Mouse (Mus musculus): ENCODE data around the gene Naa35. TPM values are rescaled to one million over a fixed set of nuclear protein-coding genes. Genes with fewer than 3 reads are reported as not detected.

The Naa35 gene
- polyA plus RNA-seq, 1 experiment, result 35.1 TPM

DNA sequence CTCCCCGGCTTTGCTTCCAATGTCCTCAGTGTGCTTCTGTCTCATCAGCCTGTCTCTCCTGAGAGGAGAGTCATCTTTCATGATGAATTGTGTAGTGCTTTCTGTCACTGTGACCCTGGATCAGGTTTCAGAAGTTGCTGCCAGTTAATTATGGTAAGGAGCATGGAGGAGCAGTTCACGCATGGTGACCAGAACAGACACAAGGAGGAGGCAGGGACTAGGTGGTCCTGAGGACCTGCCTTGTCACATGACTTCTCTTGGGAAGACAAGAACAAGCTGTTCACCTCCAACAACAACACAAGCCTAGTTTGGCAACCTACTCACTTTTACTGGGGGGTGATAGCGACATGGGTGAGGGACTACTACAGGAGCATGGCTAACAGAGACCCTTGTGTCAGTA, 68.1 kb downstream of the Naa35 start:
- TF ChIP-seq FOSL1 (IDR thresholded peaks at IDR 0.05; ENCODE audit: insufficient read depth, low read length, poor library complexity, severe bottlenecking) (no peak), CTCF (IDR thresholded peaks at IDR 0.05; ENCODE audit: control insufficient read depth, insufficient read depth, insufficient read length) (no peak), USF1 (IDR thresholded peaks at IDR 0.05; ENCODE audit: low read depth) (no peak), MYOD1 (IDR thresholded peaks at IDR 0.05; ENCODE audit: control insufficient read depth, insufficient read length, low read depth) (no peak), MYOG (IDR thresholded peaks at IDR 0.05; ENCODE audit: control insufficient read depth, extremely low read depth, insufficient read length) (no peak), CEBPB (IDR thresholded peaks at IDR 0.05; ENCODE audit: low read depth) (no peak), MAX (IDR thresholded peaks at IDR 0.05) (no peak)
- no peaks in the 10 kb centered on the region for H3K36me3 ChIP-seq (ENCODE audit: control insufficient read depth, insufficient read depth)
- no peaks in the 10 kb centered on the region for H3K79me3 ChIP-seq (ENCODE audit: low read depth)
- no peaks in the 10 kb centered on the region for H3K27me3 ChIP-seq (ENCODE audit: control insufficient read depth, insufficient read depth, insufficient read length)
- no peak overlapping the region for H3K4me3 ChIP-seq (ENCODE audit: insufficient read depth, poor library complexity, severe bottlenecking)
- H3K79me2 ChIP-seq (ENCODE audit: control insufficient read depth, insufficient read depth), result no peaks in the 10 kb centered on the region
- H3ac ChIP-seq (ENCODE audit: control insufficient read depth, insufficient read length, low read depth), result no peak overlapping the region

DNA sequence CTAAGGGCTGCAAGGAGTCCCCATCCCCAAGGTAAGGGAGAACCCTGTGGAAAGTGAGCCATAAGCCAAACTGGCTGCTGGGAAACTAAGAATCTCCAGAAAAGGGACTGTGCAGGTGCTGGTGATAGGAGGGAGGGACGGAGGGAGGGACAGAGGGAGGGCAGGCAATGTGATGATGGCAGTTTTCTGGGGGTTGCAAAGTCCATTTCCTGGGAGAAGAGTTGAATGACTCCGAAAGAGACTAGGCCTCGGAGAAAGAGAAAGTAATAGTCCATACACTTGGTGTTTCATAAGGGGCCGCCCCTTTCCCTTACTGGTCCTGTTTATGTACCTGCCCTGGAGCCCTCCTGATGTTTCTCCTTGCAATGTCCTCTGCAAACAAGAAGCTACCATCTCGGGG, 69.4 kb downstream of the Naa35 start:
- H3K27me3 ChIP-seq (ENCODE audit: control insufficient read depth, insufficient read depth, insufficient read length), result no peaks in the 10 kb centered on the region
- H3ac ChIP-seq (ENCODE audit: control insufficient read depth, insufficient read length, low read depth), result no peak overlapping the region
- TF ChIP-seq MYOG (IDR thresholded peaks at IDR 0.05; ENCODE audit: control insufficient read depth, extremely low read depth, insufficient read length) (no peak), MAX (IDR thresholded peaks at IDR 0.05) (no peak), MYOD1 (IDR thresholded peaks at IDR 0.05; ENCODE audit: control insufficient read depth, insufficient read length, low read depth) (no peak), CTCF (IDR thresholded peaks at IDR 0.05; ENCODE audit: control insufficient read depth, insufficient read depth, insufficient read length) (no peak), FOSL1 (IDR thresholded peaks at IDR 0.05; ENCODE audit: insufficient read depth, low read length, poor library complexity, severe bottlenecking) (no peak)
- no peaks in the 10 kb centered on the region for H3K79me2 ChIP-seq (ENCODE audit: control insufficient read depth, insufficient read depth)
- H3K36me3 ChIP-seq (ENCODE audit: control insufficient read depth, insufficient read depth), result no peaks in the 10 kb centered on the region
- no peaks in the 10 kb centered on the region for H3K79me3 ChIP-seq (ENCODE audit: low read depth)
- H3K4me3 ChIP-seq (ENCODE audit: insufficient read depth, poor library complexity, severe bottlenecking), result no peak overlapping the region

DNA sequence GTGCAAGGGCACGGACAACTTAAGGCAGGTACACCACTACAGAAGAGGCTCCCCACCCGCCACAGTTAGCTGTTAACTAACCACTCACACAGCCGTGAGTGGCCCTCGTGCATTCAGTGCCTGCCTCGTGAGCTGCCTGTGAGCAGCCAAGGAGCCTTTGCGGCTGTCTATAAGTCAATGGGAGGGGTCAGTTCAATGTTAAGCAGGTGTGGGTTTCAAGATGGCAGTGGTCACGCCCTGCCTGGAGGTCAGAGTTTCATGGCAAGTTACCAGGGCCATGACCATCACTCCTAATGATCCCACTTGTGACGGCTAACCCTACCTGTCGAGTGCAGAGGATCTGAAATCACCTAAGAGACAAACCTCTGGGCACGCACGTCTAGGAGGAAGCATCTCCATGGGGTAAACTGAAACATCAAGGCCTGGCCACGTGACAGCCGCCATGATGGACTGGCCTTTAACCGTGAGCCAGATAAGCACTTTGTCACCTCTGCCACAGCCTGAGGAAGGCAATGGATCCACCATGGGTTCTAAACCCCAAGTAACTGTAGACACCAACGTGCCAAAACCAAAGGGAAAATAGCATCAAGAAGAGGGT, 70.8 kb downstream of the Naa35 start:
- no peak overlapping the region for H3ac ChIP-seq (ENCODE audit: control insufficient read depth, insufficient read length, low read depth)
- H3K79me2 ChIP-seq (ENCODE audit: control insufficient read depth, insufficient read depth), result no peaks in the 10 kb centered on the region
- H3K79me3 ChIP-seq (ENCODE audit: low read depth), result no peaks in the 10 kb centered on the region
- TF ChIP-seq MYOG (IDR thresholded peaks at IDR 0.05; ENCODE audit: control insufficient read depth, extremely low read depth, insufficient read length), result no peak
- TF ChIP-seq CTCF (IDR thresholded peaks at IDR 0.05; ENCODE audit: control insufficient read depth, insufficient read depth, insufficient read length), result no peak
- TF ChIP-seq CEBPB (IDR thresholded peaks at IDR 0.05; ENCODE audit: low read depth), result no peak
- no peak for TF ChIP-seq MYOD1 (IDR thresholded peaks at IDR 0.05; ENCODE audit: control insufficient read depth, insufficient read length, low read depth)
- no peak for TF ChIP-seq MAX (IDR thresholded peaks at IDR 0.05)
- no peak for TF ChIP-seq USF1 (IDR thresholded peaks at IDR 0.05; ENCODE audit: low read depth)
- TF ChIP-seq FOSL1 (IDR thresholded peaks at IDR 0.05; ENCODE audit: insufficient read depth, low read length, poor library complexity, severe bottlenecking), result no peak
- no peaks in the 10 kb centered on the region for H3K36me3 ChIP-seq (ENCODE audit: control insufficient read depth, insufficient read depth)
- H3K27me3 ChIP-seq (ENCODE audit: control insufficient read depth, insufficient read depth, insufficient read length), result no peaks in the 10 kb centered on the region
- no peak overlapping the region for H3K4me3 ChIP-seq (ENCODE audit: insufficient read depth, poor library complexity, severe bottlenecking)

DNA sequence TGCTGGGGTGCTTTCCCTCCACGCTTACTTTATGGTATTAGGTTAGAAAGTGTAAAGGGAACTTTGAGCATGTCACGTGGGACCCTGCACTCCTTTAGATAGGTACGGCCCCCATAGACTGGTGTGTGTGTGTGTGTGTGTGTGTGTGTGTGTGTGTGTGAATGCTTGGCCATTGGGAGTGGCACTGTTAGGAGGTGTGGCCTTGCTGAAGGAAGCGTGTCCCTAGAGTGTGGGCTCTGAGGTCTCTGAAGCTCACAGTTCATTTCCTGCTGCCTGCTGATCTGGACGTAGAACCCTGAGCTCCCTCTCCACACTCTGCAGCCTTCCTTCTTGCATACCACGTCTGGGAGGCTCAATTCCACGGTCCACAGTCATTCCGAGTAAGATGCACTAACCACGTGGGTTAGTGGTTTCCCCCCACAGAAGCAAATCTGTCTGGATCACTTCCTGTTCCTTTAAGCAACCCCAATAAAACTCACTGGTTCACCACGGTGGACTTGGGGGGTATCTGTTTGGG, 71.3 kb downstream of the Naa35 start:
- H3K4me3 ChIP-seq (ENCODE audit: insufficient read depth, poor library complexity, severe bottlenecking), result no peak overlapping the region
- no peaks in the 10 kb centered on the region for H3K79me3 ChIP-seq (ENCODE audit: low read depth)
- no peaks in the 10 kb centered on the region for H3K79me2 ChIP-seq (ENCODE audit: control insufficient read depth, insufficient read depth)
- H3ac ChIP-seq (ENCODE audit: control insufficient read depth, insufficient read length, low read depth), result no peak overlapping the region
- no peaks in the 10 kb centered on the region for H3K27me3 ChIP-seq (ENCODE audit: control insufficient read depth, insufficient read depth, insufficient read length)
- no peaks in the 10 kb centered on the region for H3K36me3 ChIP-seq (ENCODE audit: control insufficient read depth, insufficient read depth)
- TF ChIP-seq CTCF (IDR thresholded peaks at IDR 0.05; ENCODE audit: control insufficient read depth, insufficient read depth, insufficient read length) (no peak), MAX (IDR thresholded peaks at IDR 0.05) (no peak), USF1 (IDR thresholded peaks at IDR 0.05; ENCODE audit: low read depth) (no peak), MYOG (IDR thresholded peaks at IDR 0.05; ENCODE audit: control insufficient read depth, extremely low read depth, insufficient read length) (no peak), CEBPB (IDR thresholded peaks at IDR 0.05; ENCODE audit: low read depth) (no peak), FOSL1 (IDR thresholded peaks at IDR 0.05; ENCODE audit: insufficient read depth, low read length, poor library complexity, severe bottlenecking) (no peak), MYOD1 (IDR thresholded peaks at IDR 0.05; ENCODE audit: control insufficient read depth, insufficient read length, low read depth) (no peak)

DNA sequence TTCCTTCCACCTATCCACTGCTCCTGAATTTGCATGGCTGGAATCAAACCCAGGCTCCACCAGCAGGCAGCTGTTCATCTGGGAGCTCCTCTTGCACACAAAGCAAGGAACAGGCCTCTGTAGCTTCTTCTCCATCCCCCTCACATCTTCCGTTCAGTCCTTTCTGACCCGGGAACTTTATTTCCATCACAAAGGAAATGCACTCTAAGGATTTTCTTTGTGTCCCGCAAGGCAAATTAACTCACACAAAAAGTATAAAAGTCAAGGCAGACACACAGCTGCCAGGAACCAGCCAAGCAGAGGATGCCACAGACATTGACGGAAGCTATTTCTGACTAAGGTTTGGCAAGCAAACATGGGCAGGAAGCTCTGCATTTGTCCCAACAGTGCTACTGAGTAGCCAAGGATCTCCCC, 71.9 kb downstream of the Naa35 start:
- Histone ChIP-seq H3K4me3 (ENCODE audit: insufficient read depth, poor library complexity, severe bottlenecking) (no peak overlapping the region), H3K36me3 (ENCODE audit: control insufficient read depth, insufficient read depth) (no peaks in the 10 kb centered on the region), H3K79me2 (ENCODE audit: control insufficient read depth, insufficient read depth) (no peaks in the 10 kb centered on the region), H3K79me3 (ENCODE audit: low read depth) (no peaks in the 10 kb centered on the region), H3ac (ENCODE audit: control insufficient read depth, insufficient read length, low read depth) (no peak overlapping the region), H3K27me3 (ENCODE audit: control insufficient read depth, insufficient read depth, insufficient read length) (no peaks in the 10 kb centered on the region)
- no peak for TF ChIP-seq MAX (IDR thresholded peaks at IDR 0.05)
- no peak for TF ChIP-seq CEBPB (IDR thresholded peaks at IDR 0.05; ENCODE audit: low read depth)
- no peak for TF ChIP-seq FOSL1 (IDR thresholded peaks at IDR 0.05; ENCODE audit: insufficient read depth, low read length, poor library complexity, severe bottlenecking)
- no peak for TF ChIP-seq MYOD1 (IDR thresholded peaks at IDR 0.05; ENCODE audit: control insufficient read depth, insufficient read length, low read depth)
- no peak for TF ChIP-seq CTCF (IDR thresholded peaks at IDR 0.05; ENCODE audit: control insufficient read depth, insufficient read depth, insufficient read length)
- no peak for TF ChIP-seq USF1 (IDR thresholded peaks at IDR 0.05; ENCODE audit: low read depth)
